Mouse (Mus musculus): ENCODE data around the gene Enpp3. TPM values are rescaled to one million over a fixed set of nuclear protein-coding genes. Genes with fewer than 3 reads are reported as not detected.
A peak's percentile ranks its signal among the peaks of the same experiment; 100 is the strongest.

The Enpp3 gene
- polyA plus RNA-seq, 1 experiment from 2014 or later, result 6.7 TPM

GRCm38 (mm10) chr10:24754251-24754835 lies 88.3 kb downstream of the Enpp3 start:
- no peak for ATAC-seq (ENCODE audit: low FRiP score, low TSS enrichment)
- Histone ChIP-seq H3K4me2 (replicated peaks; ENCODE audit: low read depth, low read length) (peak overlapping the region; percentile 46), H3K27ac (ENCODE audit: low read length) (no peak overlapping the region), H3K4me3 (ENCODE audit: low read length) (peak overlapping the region; percentile 41), H3K36me3 (ENCODE audit: insufficient read depth, low read length) (no peaks in the 10 kb centered on the region), H3K9me3 (ENCODE audit: low read length) (no peaks in the 10 kb centered on the region), H3K9ac (replicated peaks; ENCODE audit: low read length) (0 out of 2 replicates have a peak overlapping the region, but pooled peaks have one; percentile 41), H3K4me1 (ENCODE audit: insufficient read depth, low read length) (no peaks in the 10 kb centered on the region), H3K27me3 (ENCODE audit: insufficient read depth, low read length) (no peaks in the 10 kb centered on the region)
- 55% methylated on average over 11 of the region's 11 CpGs for WGBS

DNA sequence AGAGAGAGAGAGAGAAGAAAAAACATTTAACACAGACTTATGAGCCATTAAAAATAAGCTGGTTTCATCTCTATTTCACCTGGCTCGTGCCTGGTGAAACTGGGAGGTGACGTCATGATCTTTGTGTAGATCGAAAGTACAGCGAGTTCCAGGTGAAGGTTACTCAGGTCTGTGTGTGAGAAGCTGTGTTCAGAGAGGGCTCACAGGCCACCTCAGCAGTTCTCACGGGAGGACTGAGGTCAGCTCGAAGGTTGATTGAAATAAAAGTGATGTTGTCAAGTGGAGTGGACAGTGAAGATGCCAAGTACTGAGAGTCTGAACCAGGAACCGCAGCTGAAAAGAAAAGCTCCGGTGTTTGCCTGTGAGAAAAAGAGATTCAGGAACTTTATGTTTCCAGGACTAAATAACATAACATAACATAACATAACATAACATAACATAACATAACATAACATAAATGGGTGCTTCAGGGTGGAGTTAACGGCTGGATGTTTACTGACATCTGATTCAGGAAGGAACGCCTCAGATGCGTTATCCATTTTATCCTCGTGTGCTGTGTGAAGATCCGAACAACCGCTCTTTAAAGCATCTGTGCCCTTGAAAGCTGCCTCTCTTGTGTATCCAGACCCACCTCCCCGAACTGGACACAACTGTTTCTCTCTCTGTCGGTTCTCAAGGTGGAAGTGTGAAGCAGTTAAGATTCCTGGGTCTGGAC lies 88.9 kb downstream of the Enpp3 start:
- H3K4me1 ChIP-seq (ENCODE audit: insufficient read depth, low read length), result no peaks in the 10 kb centered on the region
- H3K4me3 ChIP-seq (ENCODE audit: low read length), result peak overlapping the region; percentile 41
- H3K4me2 ChIP-seq (replicated peaks; ENCODE audit: low read depth, low read length), result peak overlapping the region; percentile 46
- H3K9me3 ChIP-seq (ENCODE audit: low read length), result no peaks in the 10 kb centered on the region
- no peaks in the 10 kb centered on the region for H3K27me3 ChIP-seq (ENCODE audit: insufficient read depth, low read length)
- H3K36me3 ChIP-seq (ENCODE audit: insufficient read depth, low read length), result no peaks in the 10 kb centered on the region
- no peak overlapping the region for H3K27ac ChIP-seq (ENCODE audit: low read length)
- no peak for ATAC-seq (ENCODE audit: low FRiP score, low TSS enrichment)
- H3K9ac ChIP-seq (replicated peaks; ENCODE audit: low read length), result no peak overlapping the region
- 68% methylated on average over 16 of the region's 16 CpGs for WGBS

- no peaks in the 10 kb centered on the region for H3K27me3 ChIP-seq (ENCODE audit: insufficient read depth, low read length)
- 76% methylated on average over 10 of the region's 13 CpGs for WGBS
- no peak overlapping the region for H3K9ac ChIP-seq (replicated peaks; ENCODE audit: low read length)
- H3K27ac ChIP-seq (ENCODE audit: low read length), result no peak overlapping the region
- H3K9me3 ChIP-seq (ENCODE audit: low read length), result no peaks in the 10 kb centered on the region; the same call in 1 of the 2 replicates
- no peak for ATAC-seq (ENCODE audit: low FRiP score, low TSS enrichment)
- no peak overlapping the region for H3K4me3 ChIP-seq (ENCODE audit: low read length)
- H3K4me2 ChIP-seq (replicated peaks; ENCODE audit: low read depth, low read length), result no peak overlapping the region
- no peaks in the 10 kb centered on the region for H3K4me1 ChIP-seq (ENCODE audit: insufficient read depth, low read length)
- H3K36me3 ChIP-seq (ENCODE audit: insufficient read depth, low read length), result no peaks in the 10 kb centered on the region
Observed at GRCm38 (mm10) chr10:24742950-24743487, 99.6 kb downstream of the Enpp3 start.

DNA sequence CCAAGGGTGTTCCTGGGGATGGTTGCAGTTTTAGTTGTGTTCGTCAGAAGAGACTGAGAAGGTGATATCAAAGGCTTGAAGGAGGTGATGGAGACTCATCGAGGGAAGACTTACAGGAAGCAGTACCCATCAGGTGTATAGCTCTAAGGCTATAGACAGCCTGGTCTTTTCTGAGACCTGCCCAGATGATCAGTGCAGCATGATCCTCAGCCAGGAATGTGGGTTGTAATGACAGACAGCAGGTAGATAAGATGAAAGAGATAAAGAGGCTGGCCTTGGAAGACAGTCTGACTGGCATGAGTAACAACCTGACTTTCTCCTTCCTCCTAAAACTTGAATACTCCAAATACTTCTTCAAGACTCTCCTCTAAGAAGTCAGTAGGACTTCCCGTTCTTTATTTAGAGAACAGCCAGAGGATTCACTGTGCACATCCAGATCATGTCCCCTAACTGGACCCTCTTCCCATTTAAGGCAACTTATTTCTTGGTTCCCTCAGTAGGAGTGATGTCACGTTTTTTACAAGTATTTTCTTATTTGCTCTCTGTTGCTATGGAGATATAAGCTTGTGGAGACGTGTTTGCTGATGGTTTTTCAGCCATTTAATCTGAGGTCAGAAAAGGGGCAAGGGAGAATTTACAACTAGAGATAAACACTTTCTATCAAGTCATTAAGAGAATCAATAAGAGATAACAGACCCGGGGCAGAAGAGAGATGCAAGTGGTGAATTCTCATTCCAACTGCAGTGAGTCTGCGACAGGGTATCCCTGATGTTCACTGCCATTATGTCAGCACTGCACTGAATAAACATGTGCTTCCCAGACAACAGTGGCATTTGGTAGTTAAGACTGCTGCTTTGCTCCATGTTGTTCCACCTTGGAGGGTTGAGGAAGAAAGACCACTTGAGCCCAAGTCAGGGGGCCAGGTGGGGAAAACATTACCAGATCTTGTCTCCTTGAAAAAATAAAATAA lies 101.1 kb downstream of the Enpp3 start:
- no peaks in the 10 kb centered on the region for H3K36me3 ChIP-seq (ENCODE audit: insufficient read depth, low read length)
- no peak overlapping the region for H3K4me2 ChIP-seq (replicated peaks; ENCODE audit: low read depth, low read length)
- no peak overlapping the region for H3K27ac ChIP-seq (ENCODE audit: low read length)
- no peaks in the 10 kb centered on the region for H3K27me3 ChIP-seq (ENCODE audit: insufficient read depth, low read length)
- ATAC-seq (ENCODE audit: low FRiP score, low TSS enrichment), result no peak
- WGBS, result 64% methylated on average over 7 of the region's 7 CpGs
- H3K4me3 ChIP-seq (ENCODE audit: low read length), result no peak overlapping the region
- H3K4me1 ChIP-seq (ENCODE audit: insufficient read depth, low read length), result no peaks in the 10 kb centered on the region
- no peaks in the 10 kb centered on the region; the same call in 1 of the 2 replicates for H3K9me3 ChIP-seq (ENCODE audit: low read length)
- no peak overlapping the region for H3K9ac ChIP-seq (replicated peaks; ENCODE audit: low read length)

GRCm38 (mm10) chr10:24739171-24739570 lies 103.5 kb downstream of the Enpp3 start:
- Histone ChIP-seq H3K4me3 (ENCODE audit: low read length) (no peak overlapping the region), H3K4me1 (ENCODE audit: insufficient read depth, low read length) (0 out of 2 replicates have a peak, but pooled peaks cover 4% of the 10 kb centered on the region), H3K9ac (replicated peaks; ENCODE audit: low read length) (no peak overlapping the region), H3K4me2 (replicated peaks; ENCODE audit: low read depth, low read length) (no peak overlapping the region), H3K27ac (ENCODE audit: low read length) (no peak overlapping the region), H3K36me3 (ENCODE audit: insufficient read depth, low read length) (no peaks in the 10 kb centered on the region), H3K27me3 (ENCODE audit: insufficient read depth, low read length) (no peaks in the 10 kb centered on the region), H3K9me3 (ENCODE audit: low read length) (no peaks in the 10 kb centered on the region; the same call in 1 of the 2 replicates)
- 68% methylated on average over 2 of the region's 2 CpGs for WGBS
- ATAC-seq (ENCODE audit: low FRiP score, low TSS enrichment), result no peak

- Histone ChIP-seq H3K9ac (replicated peaks; ENCODE audit: low read length) (no peak overlapping the region), H3K4me1 (ENCODE audit: insufficient read depth, low read length) (0 out of 2 replicates have a peak, but pooled peaks cover 4% of the 10 kb centered on the region), H3K27me3 (ENCODE audit: insufficient read depth, low read length) (no peaks in the 10 kb centered on the region), H3K4me3 (ENCODE audit: low read length) (no peak overlapping the region), H3K36me3 (ENCODE audit: insufficient read depth, low read length) (no peaks in the 10 kb centered on the region), H3K27ac (ENCODE audit: low read length) (no peak overlapping the region), H3K9me3 (ENCODE audit: low read length) (peaks cover 3% of the 10 kb centered on the region; the same call in 1 of the 2 replicates), H3K4me2 (replicated peaks; ENCODE audit: low read depth, low read length) (no peak overlapping the region)
- 75% methylated on average over 2 of the region's 2 CpGs for WGBS
- no peak for ATAC-seq (ENCODE audit: low FRiP score, low TSS enrichment)
Observed at GRCm38 (mm10) chr10:24738456-24738855, 104.2 kb downstream of the Enpp3 start.

GRCm38 (mm10) chr10:24735027-24735777 lies 107.4 kb downstream of the Enpp3 start:
- Histone ChIP-seq H3K4me3 (ENCODE audit: low read length) (no peak overlapping the region), H3K9me3 (ENCODE audit: low read length) (peaks cover 3% of the 10 kb centered on the region; the same call in 1 of the 2 replicates), H3K27ac (ENCODE audit: low read length) (peak overlapping the region; percentile 48; the same call in 1 of the 2 replicates), H3K36me3 (ENCODE audit: insufficient read depth, low read length) (no peaks in the 10 kb centered on the region), H3K4me1 (ENCODE audit: insufficient read depth, low read length) (peaks cover 12% of the 10 kb centered on the region; the same call in 1 of the 2 replicates), H3K4me2 (replicated peaks; ENCODE audit: low read depth, low read length) (no peak overlapping the region), H3K9ac (replicated peaks; ENCODE audit: low read length) (no peak overlapping the region), H3K27me3 (ENCODE audit: insufficient read depth, low read length) (no peaks in the 10 kb centered on the region)
- WGBS, result 46% methylated on average over 5 of the region's 5 CpGs
- ATAC-seq (ENCODE audit: low FRiP score, low TSS enrichment), result peak; percentile 85

GRCm38 (mm10) chr10:24727478-24727877 lies 115.1 kb downstream of the Enpp3 start:
- 93% methylated on average over 4 of the region's 4 CpGs for WGBS

DNA sequence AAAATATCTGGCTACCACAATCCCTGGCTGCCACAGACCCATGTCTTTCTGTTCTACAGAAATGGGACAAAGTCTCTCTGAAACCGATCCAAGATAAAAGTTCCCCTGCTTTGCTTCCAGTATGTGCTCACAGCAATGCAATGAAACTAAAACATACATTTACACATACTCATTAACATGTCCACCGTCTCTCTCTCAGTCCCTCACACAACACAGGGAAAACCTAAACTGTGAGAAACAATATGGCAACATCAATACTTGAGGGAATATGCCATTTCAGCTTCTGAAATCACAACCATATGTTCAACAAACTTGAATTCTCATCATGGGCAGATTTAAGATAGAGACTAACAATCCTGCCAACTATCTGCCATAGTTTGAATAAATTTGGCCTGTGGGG lies 117.4 kb downstream of the Enpp3 start:
- Histone ChIP-seq H3K4me3 (ENCODE audit: low read length) (no peak overlapping the region), H3K4me1 (ENCODE audit: insufficient read depth, low read length) (no peaks in the 10 kb centered on the region), H3K9ac (replicated peaks; ENCODE audit: low read length) (no peak overlapping the region), H3K27me3 (ENCODE audit: insufficient read depth, low read length) (no peaks in the 10 kb centered on the region), H3K27ac (ENCODE audit: low read length) (no peak overlapping the region), H3K4me2 (replicated peaks; ENCODE audit: low read depth, low read length) (no peak overlapping the region), H3K36me3 (ENCODE audit: insufficient read depth, low read length) (no peaks in the 10 kb centered on the region), H3K9me3 (ENCODE audit: low read length) (no peaks in the 10 kb centered on the region)
- 84% methylated on average over 2 of the region's 2 CpGs for WGBS
- no peak for ATAC-seq (ENCODE audit: low FRiP score, low TSS enrichment)

More at GRCm38 (mm10) chr10:24727478-24727877, 115.1 kb downstream of the Enpp3 start:
- H3K27me3 ChIP-seq (ENCODE audit: insufficient read depth, low read length), result no peaks in the 10 kb centered on the region
- H3K27ac ChIP-seq (ENCODE audit: low read length), result no peak overlapping the region
- no peak overlapping the region for H3K4me2 ChIP-seq (replicated peaks; ENCODE audit: low read depth, low read length)
- ATAC-seq (ENCODE audit: low FRiP score, low TSS enrichment), result no peak
- no peaks in the 10 kb centered on the region for H3K9me3 ChIP-seq (ENCODE audit: low read length)
- H3K4me1 ChIP-seq (ENCODE audit: insufficient read depth, low read length), result peaks cover 8% of the 10 kb centered on the region; the same call in 1 of the 2 replicates
- no peaks in the 10 kb centered on the region for H3K36me3 ChIP-seq (ENCODE audit: insufficient read depth, low read length)
- H3K4me3 ChIP-seq (ENCODE audit: low read length), result no peak overlapping the region
- H3K9ac ChIP-seq (replicated peaks; ENCODE audit: low read length), result no peak overlapping the region

Measured in kidney, embryonic 16.5 days (tissue).